Mouse (Mus musculus) small intestine, adult 2 months (tissue): Measurements from ENCODE around the gene Ceacam9.

Source experiments
- CTCF ChIP-seq: fragments of 200-500 bp; IDR thresholded peaks from 2 replicates; pipeline ENCODE4 v1.5.1; 2012; ENCODE audit warnings: low read depth, mild to moderate bottlenecking, control low read depth, inconsistent platforms, low read length, moderate library complexity, mixed read lengths; ENCODE audit not compliant: insufficient replicate concordance, insufficient read length; ENCODE audit errors: extremely low read depth
- POLR2A ChIP-seq: fragments of 200-500 bp; IDR thresholded peaks from 2 replicates; pipeline ENCODE4 v1.6.1; 2012; ENCODE audit warnings: low read depth, mild to moderate bottlenecking, control low read depth, inconsistent platforms, low read length, moderate library complexity

DNA sequence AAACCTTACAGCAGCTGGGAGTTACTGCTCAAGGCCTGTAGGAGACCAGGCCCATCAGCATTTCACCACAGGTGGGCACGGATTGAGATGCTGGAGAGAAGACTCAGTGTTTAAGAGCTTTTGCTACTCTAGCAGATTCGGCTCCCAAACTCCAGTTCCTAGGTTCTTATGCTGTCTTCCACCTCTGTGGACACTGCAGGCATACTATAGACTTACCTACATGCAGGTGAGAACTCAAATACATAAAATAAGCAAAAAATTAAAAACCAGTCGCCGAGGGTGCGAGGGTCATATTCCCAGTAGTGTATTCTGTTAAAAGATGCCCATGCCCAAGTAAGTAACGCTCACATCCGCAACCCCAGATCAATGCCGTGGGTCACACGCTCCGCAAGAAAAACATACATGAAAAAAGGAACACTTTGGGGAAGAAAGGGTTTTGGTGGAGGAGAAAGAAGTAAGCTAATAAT, 15.9 kb downstream of the Ceacam9 start:
- TF ChIP-seq CTCF (no peak), POLR2A (no peak)
